Comparison of ENCODE assay signal across 7 mouse cellular contexts in genomic region chr13:95973368-95973958, GRCm38 (mm10).
DNase-seq lines count a peak whose midpoint lies in the region; ATAC-seq lines count a peak whose summit lies in the region.

No protein-coding gene starts in this region.

- H3K36me3 ChIP-seq in hindbrain, embryonic 16.5 days (ENCODE audit: control insufficient read depth, insufficient read depth, low read length), result no peaks in the 10 kb centered on the region
- no peaks in the 10 kb centered on the region for H3K36me3 ChIP-seq in midbrain, embryonic 11.5 days (ENCODE audit: control insufficient read depth, insufficient read depth, low read length)

- H3K9ac ChIP-seq in hindbrain, embryonic 16.5 days (ENCODE audit: low read depth, low read length), result no peak overlapping the region
- no peak overlapping the region; the same call in 1 of the 2 replicates for H3K9ac ChIP-seq in midbrain, embryonic 11.5 days (ENCODE audit: low read length)

- 54% methylated on average over 11 of the region's 11 CpGs for WGBS in hindbrain, embryonic 16.5 days
- 56% methylated on average over 11 of the region's 11 CpGs for WGBS in midbrain, embryonic 11.5 days

- intact Hi-C loops in left cerebral cortex, postnatal 4 days (cut with DNase I), result no loop called here

- H3K27ac ChIP-seq in hindbrain, embryonic 16.5 days (ENCODE audit: low read depth, low read length), result no peak overlapping the region
- H3K27ac ChIP-seq in midbrain, embryonic 11.5 days (ENCODE audit: low read depth, low read length), result no peak overlapping the region

- H3K27me3 ChIP-seq in hindbrain, embryonic 16.5 days (replicated peaks; ENCODE audit: control insufficient read depth, insufficient read depth, low read length), result no peaks in the 10 kb centered on the region
- no peaks in the 10 kb centered on the region for H3K27me3 ChIP-seq in midbrain, embryonic 11.5 days (ENCODE audit: control insufficient read depth, insufficient read depth, low read length)

- peak; percentile 74 for DNase-seq in T-cell, adult 2 months (ENCODE audit: low spot score)
- DNase-seq in cerebellum, postnatal 25 days, result peak; percentile 87 to 92
- peak; percentile 57 for DNase-seq in gastrocnemius, adult 18-20 months (ENCODE audit: low spot score)
- peak; percentile 84 for DNase-seq in left cerebral cortex, postnatal 4 days
- peak; percentile 96 for DNase-seq in midbrain, embryonic 11.5 days (ENCODE audit: low spot score, missing footprints)
- DNase-seq in skeletal muscle tissue, adult 2 months (ENCODE audit: low read depth, low spot score), result peak; percentile 47

- no peaks in the 10 kb centered on the region for H3K4me1 ChIP-seq in hindbrain, embryonic 16.5 days (ENCODE audit: control insufficient read depth, insufficient read depth, low read depth, low read length)
- H3K4me1 ChIP-seq in midbrain, embryonic 11.5 days (ENCODE audit: control insufficient read depth, insufficient read depth, low read length), result no peaks in the 10 kb centered on the region

- no peak overlapping the region for H3K4me3 ChIP-seq in hindbrain, embryonic 16.5 days (ENCODE audit: low read length)
- no peak overlapping the region for H3K4me3 ChIP-seq in midbrain, embryonic 11.5 days (ENCODE audit: low read depth, low read length)

- no peaks in the 10 kb centered on the region for H3K9me3 ChIP-seq in hindbrain, embryonic 16.5 days (ENCODE audit: control insufficient read depth, low read length)
- H3K9me3 ChIP-seq in midbrain, embryonic 11.5 days (ENCODE audit: control insufficient read depth, low read length), result no peaks in the 10 kb centered on the region

- ATAC-seq in hindbrain, embryonic 16.5 days, result peak; percentile 83
- ATAC-seq in midbrain, embryonic 11.5 days (ENCODE audit: low FRiP score), result peak; percentile 78

- no peak overlapping the region for H3K4me2 ChIP-seq in hindbrain, embryonic 16.5 days (ENCODE audit: low read length)
- no peak overlapping the region for H3K4me2 ChIP-seq in midbrain, embryonic 11.5 days
